Mouse (Mus musculus): ENCODE data around the gene Wdtc1. TPM values are rescaled to one million over a fixed set of nuclear protein-coding genes. Genes with fewer than 3 reads are reported as not detected.

Wdtc1 gene
- total and polyA plus RNA-seq, 3 experiments, result 13.2 to 35.3 TPM; not detected in 1

GRCm38 (mm10) chr4:133268931-133269330 lies 84.3 kb downstream of the Wdtc1 start:
- Histone ChIP-seq H3K4me3 (ENCODE audit: control insufficient read depth in 1 of 2, insufficient read depth in 1 of 2, low read depth in 2 of 2, low read length in 2 of 2) (no peak overlapping the region), H3K36me3 (ENCODE audit: control insufficient read depth in 1 of 2, insufficient read depth in 2 of 2, low read length in 2 of 2) (no peaks in the 10 kb centered on the region; a peak in 2 of 4 replicates), H3K27ac (ENCODE audit: control insufficient read depth, low read depth, low read length) (no peak overlapping the region), H3K9me3 (replicated peaks; ENCODE audit: insufficient read depth, low read length) (no peaks in the 10 kb centered on the region), H3K9ac (ENCODE audit: control insufficient read depth, low read depth, low read length, poor library complexity, severe bottlenecking) (no peak overlapping the region), H3K79me2 (ENCODE audit: control insufficient read depth, insufficient read depth, low read length, poor library complexity) (peaks cover 7% of the 10 kb centered on the region), H3K27me3 (ENCODE audit: control insufficient read depth in 1 of 2, insufficient read depth in 2 of 2, low read length in 2 of 2) (no peaks in the 10 kb centered on the region), H3K4me1 (ENCODE audit: control insufficient read depth in 1 of 2, insufficient read depth in 2 of 2, low read length in 2 of 2) (no peaks in the 10 kb centered on the region)
- TF ChIP-seq NRF1 (IDR thresholded peaks at IDR 0.05; ENCODE audit: insufficient read depth, low read depth, low read length, poor library complexity, severe bottlenecking) (no peak), MXI1 (IDR thresholded peaks at IDR 0.05; ENCODE audit: low read depth, low read length) (no peak), MAZ (IDR thresholded peaks at IDR 0.05; ENCODE audit: low read depth, low read length) (no peak), MAFK (IDR thresholded peaks at IDR 0.05; ENCODE audit: borderline replicate concordance, low read depth, low read length) (no peak), ZNF384 (IDR thresholded peaks at IDR 0.05; ENCODE audit: low read depth, low read length) (no peak), JUND (IDR thresholded peaks at IDR 0.05; ENCODE audit: low read depth, low read length) (no peak), UBTF (IDR thresholded peaks at IDR 0.05; ENCODE audit: borderline replicate concordance, insufficient read depth, low read depth, low read length) (no peak), USF2 (IDR thresholded peaks at IDR 0.05; ENCODE audit: borderline replicate concordance in 1 of 2, insufficient read depth in 1 of 2, low read depth in 1 of 2, low read length in 2 of 2) (no peak), CTCF (IDR thresholded peaks at IDR 0.05 in 2 of 3, conservative IDR thresholded peaks at IDR 0.05 in 1 of 3; ENCODE audit: control insufficient read depth in 1 of 3, insufficient read depth in 1 of 3, low read depth in 2 of 3, low read length in 3 of 3, poor library complexity in 1 of 3, severe bottlenecking in 1 of 3) (no peak), USF1 (IDR thresholded peaks at IDR 0.05; ENCODE audit: low read depth, low read length) (no peak), CHD1 (IDR thresholded peaks at IDR 0.05; ENCODE audit: low read depth, low read length) (no peak)
- no peak for DNase-seq (ENCODE audit: low read depth, low spot score)

GRCm38 (mm10) chr4:133266248-133266880 lies 86.9 kb downstream of the Wdtc1 start:
- H3K79me2 ChIP-seq (ENCODE audit: control insufficient read depth, insufficient read depth, low read length, poor library complexity), result peaks cover 2% of the 10 kb centered on the region; the same call in 1 of the 2 replicates
- TF ChIP-seq MAX (IDR thresholded peaks at IDR 0.05; ENCODE audit: low read length), result no peak
- no peak for TF ChIP-seq JUND (IDR thresholded peaks at IDR 0.05; ENCODE audit: low read depth, low read length)
- no peak for TF ChIP-seq SIN3A (IDR thresholded peaks at IDR 0.05; ENCODE audit: low read length)
- no peak for TF ChIP-seq HCFC1 (IDR thresholded peaks at IDR 0.05; ENCODE audit: low read depth, low read length)
- no peak for TF ChIP-seq MAFK (IDR thresholded peaks at IDR 0.05; ENCODE audit: borderline replicate concordance, low read depth, low read length)
- no peaks in the 10 kb centered on the region for H3K9me3 ChIP-seq (replicated peaks; ENCODE audit: insufficient read depth, low read length)
- H3K27me3 ChIP-seq (ENCODE audit: control insufficient read depth in 1 of 2, insufficient read depth in 2 of 2, low read length in 2 of 2), result no peaks in the 10 kb centered on the region
- no peaks in the 10 kb centered on the region; a peak in 2 of 4 replicates for H3K36me3 ChIP-seq (ENCODE audit: control insufficient read depth in 1 of 2, insufficient read depth in 2 of 2, low read length in 2 of 2)
- H3K4me1 ChIP-seq (ENCODE audit: control insufficient read depth in 1 of 2, insufficient read depth in 2 of 2, low read length in 2 of 2), result no peaks in the 10 kb centered on the region
- H3K4me3 ChIP-seq (ENCODE audit: control insufficient read depth in 1 of 2, insufficient read depth in 1 of 2, low read depth in 2 of 2, low read length in 2 of 2), result no peak overlapping the region
- no peak for DNase-seq (ENCODE audit: low read depth, low spot score)
- H3K27ac ChIP-seq (ENCODE audit: control insufficient read depth, low read depth, low read length), result no peak overlapping the region
- H3K9ac ChIP-seq (ENCODE audit: control insufficient read depth, low read depth, low read length, poor library complexity, severe bottlenecking), result no peak overlapping the region

Measured in MEL (cell line).